Mouse (Mus musculus) heart, adult 2 months (tissue): ENCODE measurements around the gene Med13.

Experiments
- EP300 ChIP-seq: fragments of 200-500 bp; IDR thresholded peaks from 2 replicates; pipeline ENCODE4 v1.6.1; 2011; ENCODE audit warnings: low read depth, low read length, control low read depth; ENCODE audit not compliant: insufficient read depth
- POLR2A ChIP-seq: fragments of 200-500 bp; IDR thresholded peaks from 2 replicates; pipeline ENCODE4 v1.6.1; 2011; ENCODE audit warnings: mild to moderate bottlenecking, low read depth, low read length, control low read depth; ENCODE audit not compliant: insufficient read depth

DNA sequence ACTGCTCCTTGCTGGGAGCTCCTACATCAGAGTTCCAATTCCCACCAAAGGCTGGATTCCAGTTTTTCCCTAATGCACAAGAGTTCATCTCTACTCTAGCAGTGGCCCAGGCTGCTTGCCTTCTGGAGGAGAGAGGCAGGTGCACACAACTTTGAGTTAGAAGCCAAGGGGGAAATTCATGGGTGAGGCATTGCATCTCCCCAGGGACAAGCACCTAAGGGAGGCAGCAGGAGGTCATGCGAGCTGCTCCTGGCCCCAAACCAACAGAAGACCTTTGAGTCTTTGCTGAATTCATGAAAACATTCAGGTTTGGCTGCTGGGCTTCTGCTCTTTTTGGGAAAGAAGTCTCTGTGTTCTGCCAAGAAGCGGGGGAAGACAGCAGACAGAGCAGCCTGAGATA lies 46.4 kb upstream of the Med13 start:
- TF ChIP-seq POLR2A, result no peak
- TF ChIP-seq EP300, result no peak
